Mouse (Mus musculus): ENCODE measurements around the gene Psg25.
"Not testable (repeated sequence)": the region's sequence is repeated elsewhere in the genome, so short reads cannot be mapped to it uniquely, and the experiment has no call there.

Psg25 gene

DNA sequence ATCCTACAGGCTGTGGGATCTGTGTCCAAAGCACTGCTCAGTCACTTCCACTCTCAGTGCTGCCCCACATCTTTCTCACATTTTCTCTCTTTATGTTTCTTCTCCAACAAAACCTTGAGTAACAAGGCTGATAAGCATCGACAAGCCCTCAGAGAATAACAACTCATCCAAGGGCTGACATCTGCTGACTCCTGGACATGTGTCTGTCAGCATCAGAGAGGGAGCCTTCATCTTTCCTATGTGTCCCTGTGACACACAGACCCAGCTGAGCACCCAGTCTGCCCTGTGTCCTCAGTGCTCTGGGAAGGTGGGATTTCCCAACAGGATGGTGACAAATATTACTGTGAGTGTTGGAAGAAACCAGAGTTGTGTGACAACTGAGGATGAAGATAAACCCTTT is at the start of gene Psg25:
Gene Psg25, minus strand, starts transcription at position 101 of the 400 bp plus-strand sequence.
- no peak for DNase-seq (ENCODE audit: low read depth, low spot score)

DNA sequence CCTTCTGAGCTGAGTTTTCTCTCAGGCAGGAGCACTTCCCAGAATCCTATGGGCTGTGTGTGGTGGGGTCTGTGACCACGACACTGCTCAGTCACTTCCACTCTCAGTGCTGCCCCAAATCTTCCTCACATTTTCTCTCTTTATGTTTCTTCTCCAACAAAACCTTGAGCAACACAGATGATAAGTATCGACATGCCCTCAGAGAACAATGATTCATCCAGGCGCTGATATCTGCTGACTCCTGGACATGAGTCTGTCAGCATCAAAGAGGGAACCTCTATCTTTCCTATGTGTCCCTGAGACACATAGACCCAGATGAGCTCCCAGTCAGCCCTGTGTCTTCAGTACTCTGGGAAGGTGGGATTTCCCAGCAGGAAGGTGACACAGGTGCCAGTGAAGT is 35.1 kb upstream of the Psg25 start, which contains the start of gene Psg27:
Gene Psg27, minus strand, starts transcription at position 101 of the 400 bp plus-strand sequence.
- DNase-seq (ENCODE audit: low read depth, low spot score) = no peak

DNA sequence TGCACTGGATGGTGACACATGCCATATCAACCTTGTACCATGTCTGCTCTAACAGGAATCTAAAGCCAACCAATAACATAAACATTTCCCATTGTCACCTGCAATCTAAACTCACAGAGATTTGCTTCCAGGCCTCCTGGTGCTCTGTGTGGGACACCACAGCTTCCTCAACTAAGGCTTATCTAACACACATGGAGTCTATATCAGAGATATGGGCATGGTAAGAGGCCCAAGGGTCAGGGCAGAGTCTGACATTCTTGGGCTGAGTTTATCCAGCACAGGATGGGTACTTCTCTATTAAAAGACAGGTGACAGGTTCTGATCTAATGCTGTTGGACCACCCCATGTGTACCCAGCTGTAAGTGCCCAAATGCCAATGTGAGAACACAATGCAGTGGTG is 27.8 kb upstream of the Psg25 start:
- no peak for DNase-seq (ENCODE audit: low read depth, low spot score)

DNA sequence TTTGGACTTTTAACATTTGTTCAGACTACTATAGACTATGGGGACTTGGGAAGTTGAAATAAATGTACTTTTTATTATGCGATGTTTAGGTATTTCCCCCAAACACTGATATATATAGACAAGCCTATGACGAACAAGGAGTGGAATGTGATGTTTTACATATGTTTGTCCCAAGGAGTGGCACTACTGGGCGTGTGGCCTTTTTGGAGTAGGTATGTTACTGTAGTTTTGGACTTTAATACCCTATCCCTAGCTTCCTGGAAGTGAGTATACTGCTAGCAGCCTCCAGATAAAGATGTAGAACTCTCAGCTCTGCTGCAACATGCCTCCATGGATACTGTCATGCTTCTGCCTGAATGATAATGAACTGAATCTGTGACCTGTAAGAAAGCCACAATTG is 23.7 kb upstream of the Psg25 start:
- DNase-seq (ENCODE audit: low read depth, low spot score) = not testable (repeated sequence)

DNA sequence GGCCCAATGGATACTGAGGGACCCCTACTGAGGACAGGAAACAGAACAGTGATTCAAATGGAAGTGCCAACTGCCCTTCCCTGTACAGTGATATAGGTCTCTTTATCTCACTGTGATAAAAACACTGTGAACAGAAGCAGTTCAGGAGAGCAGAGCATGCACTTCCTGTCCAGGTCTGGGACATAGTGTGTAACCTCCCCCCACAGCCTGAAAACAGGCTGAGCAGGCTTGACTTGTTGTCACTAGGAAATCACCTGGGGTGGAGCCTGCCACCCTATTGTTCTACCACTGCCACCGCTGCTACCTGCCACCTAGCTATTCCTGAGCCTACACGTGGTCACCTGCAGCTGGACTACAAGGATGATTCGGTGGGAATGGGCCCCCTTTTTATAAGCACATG is 1.4 kb upstream of the Psg25 start:
- DNase-seq (ENCODE audit: low read depth, low spot score) = no peak

DNA sequence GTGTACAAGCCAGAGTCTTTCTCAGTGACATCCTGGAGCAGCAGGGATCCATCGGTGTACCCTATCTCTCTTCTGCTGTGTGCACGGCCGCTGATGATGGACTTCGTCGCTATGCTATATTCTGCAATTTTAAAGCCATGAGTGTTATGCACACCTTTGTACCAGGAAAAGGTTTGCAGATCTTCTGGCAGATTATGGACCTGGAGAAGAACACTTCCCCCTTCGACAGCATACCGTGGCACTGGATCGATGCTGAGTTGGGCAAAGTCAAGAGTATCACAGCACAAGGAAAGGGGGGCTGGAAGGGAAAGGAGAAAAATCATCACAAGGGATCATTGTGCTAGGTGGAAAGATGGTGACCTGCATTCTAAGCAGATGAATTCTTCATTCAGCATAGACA is 7.4 kb downstream of the Psg25 start:
- no peak for DNase-seq (ENCODE audit: low read depth, low spot score)

DNA sequence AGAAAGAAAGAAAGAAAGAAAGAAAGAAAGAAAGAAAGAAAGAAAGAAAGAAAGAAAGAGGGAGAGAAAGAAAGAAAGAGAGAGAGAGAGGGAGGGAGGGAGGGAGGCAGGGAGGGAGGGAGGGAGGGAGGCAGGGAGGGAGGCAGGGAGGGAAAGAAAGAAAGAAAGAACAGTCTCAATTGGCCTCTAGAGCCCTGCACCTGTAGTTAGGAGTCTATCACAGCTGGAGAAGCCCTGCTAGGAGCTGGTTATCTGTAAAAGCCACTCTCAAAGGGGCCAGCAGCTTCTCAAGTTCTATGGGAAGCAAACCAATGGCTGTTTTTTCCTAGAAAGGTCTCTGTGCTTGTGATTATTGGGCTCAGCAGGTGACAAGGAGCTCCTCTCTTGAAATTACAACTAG is 19.2 kb downstream of the Psg25 start:
- DNase-seq (ENCODE audit: low read depth, low spot score) = not testable (repeated sequence)

DNA sequence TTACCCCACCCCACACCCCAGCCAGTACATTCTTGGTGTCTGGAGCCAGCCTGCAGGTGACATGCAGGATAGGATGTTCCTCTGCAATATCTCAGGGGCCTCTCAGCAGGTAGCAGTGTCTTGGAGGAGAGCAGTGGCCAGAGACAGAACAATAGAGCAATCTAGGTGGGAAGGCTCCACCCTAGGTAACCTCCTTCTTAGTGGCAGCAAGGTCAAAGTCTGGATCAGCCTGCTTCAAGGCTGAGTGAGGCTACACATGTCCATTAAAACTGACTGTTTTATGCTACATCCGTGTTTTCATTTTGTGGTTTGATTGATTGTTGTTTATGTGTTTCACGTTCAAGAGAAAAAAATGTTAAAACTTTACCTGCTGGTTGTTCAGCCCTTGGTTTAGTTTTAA is 19.7 kb downstream of the Psg25 start:
- DNase-seq (ENCODE audit: low read depth, low spot score) = not testable (repeated sequence)

DNA sequence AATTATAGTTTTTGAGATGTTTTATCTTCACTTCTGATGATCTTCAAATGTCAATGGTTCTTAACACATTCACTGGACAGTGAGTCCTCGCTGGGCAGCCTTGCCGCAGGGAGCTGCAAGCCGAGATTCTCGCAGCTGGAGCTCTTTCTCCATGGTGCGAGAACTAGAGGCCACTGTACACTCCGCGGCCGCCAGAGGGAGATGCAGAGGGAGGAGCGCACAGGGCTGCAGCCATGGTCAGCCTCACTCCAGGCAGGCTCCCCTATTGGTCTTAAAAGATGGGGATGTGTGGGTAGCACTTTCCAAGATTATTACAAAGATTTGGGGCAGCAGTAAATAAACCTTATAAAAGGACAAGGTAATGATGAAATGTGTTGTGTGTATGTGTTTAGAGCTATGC is 20.6 kb downstream of the Psg25 start:
- DNase-seq (ENCODE audit: low read depth, low spot score) = no peak

DNA sequence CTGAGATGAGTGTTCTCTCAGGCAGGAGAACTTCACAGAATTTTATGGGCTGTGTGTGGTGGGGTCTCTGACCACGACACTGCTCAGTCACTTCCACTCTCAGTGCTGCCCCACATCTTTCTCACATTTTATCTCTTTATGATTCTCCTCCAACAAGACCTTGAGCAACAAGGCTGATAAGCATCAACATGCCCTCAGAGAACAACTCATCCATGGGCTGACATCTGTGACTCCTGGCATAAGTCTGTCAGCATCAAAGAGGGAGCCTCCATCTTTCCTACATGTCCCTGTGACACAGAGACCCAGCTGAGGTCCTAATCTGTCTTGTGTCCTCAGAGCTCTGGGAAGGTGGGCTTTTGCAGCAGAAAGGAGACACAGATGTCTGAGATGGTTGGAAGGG is 48.0 kb downstream of the Psg25 start, which contains the start of gene Psg26:
Gene Psg26, minus strand, starts transcription at position 101 of the 400 bp plus-strand sequence.
- no peak for DNase-seq (ENCODE audit: low read depth, low spot score)

All from brain, embryonic 18.5 days (tissue).